Mouse (Mus musculus) left cerebral cortex, adult 18-20 months (tissue): ENCODE data around the gene Pvr. TPM values are rescaled to one million over a fixed set of nuclear protein-coding genes. Genes with fewer than 3 reads are reported as not detected.

Source experiments
- DNase-seq, 2 experiments: peaks; one replicate each; pipeline ENCODE4 v3.0.0; 2021 to 2022; ENCODE audit warnings: low spot score in 2 of 2, mixed read lengths in 1 of 2
- long read RNA-seq, 2 experiments: library from polyadenylated mRNA; stranded (forward); transcript quantifications; one replicate each; pipeline ENCODE4 v2.0.0; 2021
- total RNA-seq, 2 experiments: library from RNA; stranded (reverse); gene quantifications; 2 replicates each; pipeline ENCODE4 v1.2.3; 2021

The Pvr gene
- 10 to 100 TPM; 13.0 to 15.7 TPM for total RNA-seq
- long read RNA-seq, experiment 1, partial matches to known transcripts: 0 of 4 reads
- long read RNA-seq, experiment 1, other reads (novel, unspliced or antisense): 1 of 4 reads
- long read RNA-seq, experiment 2, partial matches to known transcripts: 0 of 4 reads
- long read RNA-seq, experiment 2, other reads (novel, unspliced or antisense): 1 of 4 reads

- DNase-seq: peak; percentile 72 to 75
Observed at GRCm38 (mm10) chr7:19920506-19921261, at the start of gene Pvr. TSS of gene Pvr (minus strand) at chr7:19921160.

DNA sequence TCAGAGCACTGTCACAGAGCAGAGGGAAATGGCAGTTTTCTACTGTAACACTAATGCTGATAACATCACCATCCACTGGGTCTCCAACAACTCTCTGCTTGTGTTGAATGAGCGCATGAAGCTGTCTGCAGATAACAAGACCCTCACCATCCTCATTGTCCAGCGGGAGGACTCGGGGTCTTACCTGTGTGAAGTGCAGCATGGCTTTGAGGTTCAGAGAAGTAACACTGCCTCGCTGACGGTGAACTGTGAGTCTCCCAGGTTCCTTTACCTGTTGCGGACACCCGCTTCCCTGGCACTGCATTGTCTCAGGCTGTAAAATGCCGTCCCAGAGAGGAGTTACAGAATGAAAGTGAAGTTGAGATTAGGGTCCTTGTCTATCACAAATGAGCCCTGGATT lies 49.2 kb upstream of the Pvr start:
- no peak for DNase-seq

GRCm38 (mm10) chr7:19969541-19970090 lies 48.7 kb upstream of the Pvr start:
- no peak for DNase-seq

DNA sequence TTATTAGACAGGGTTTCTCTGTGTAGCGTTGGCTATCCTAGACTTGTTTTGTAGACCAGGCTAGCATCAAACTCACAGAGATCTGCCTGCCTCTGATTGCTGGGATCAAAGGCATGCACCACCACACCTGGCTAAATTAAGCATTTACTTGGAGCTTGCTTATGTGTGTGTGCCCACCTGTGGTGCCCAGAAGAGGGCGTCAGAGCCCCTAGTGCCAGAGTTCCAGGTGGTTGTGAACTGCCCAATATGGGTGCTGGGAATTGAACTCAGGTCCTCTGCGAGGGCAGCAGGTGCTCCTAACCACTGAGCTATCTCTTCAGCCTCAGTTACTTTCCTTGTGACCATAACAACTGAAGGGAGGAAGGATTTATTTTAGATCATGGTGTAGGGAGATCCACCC lies 48.1 kb upstream of the Pvr start:
- DNase-seq: no peak

DNA sequence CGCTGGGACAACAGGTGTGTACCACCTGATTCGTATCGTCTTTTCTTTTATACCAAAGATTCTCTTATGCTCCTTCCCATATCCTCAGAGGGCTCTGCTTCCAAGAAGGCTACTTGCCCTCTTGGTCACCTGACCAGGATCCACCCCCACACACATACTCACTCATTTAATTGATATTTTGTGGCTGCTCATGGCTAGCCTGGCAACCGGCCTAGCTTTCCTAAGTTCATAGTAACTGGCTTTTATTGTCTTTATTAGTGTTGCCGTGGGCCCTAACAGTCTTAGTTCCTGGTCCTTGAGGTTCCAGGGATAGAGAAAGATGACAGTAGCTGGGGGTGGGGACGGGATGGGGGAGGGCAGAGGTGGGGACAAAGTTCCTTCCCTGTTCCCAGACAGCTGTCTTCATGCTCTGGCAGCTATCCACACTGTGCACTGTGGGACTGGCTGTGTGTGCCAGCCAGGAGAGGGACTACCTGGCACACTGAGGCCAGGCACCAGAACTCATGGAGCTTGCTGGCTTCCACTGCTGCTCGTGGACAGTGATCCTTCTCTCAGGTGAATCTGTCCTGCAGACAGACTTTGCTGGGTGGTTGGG lies 44.1 kb upstream of the Pvr start, which contains the start of gene Ceacam20:
TSS of gene Ceacam20 (plus strand) at position 428 of the 595 bp plus-strand sequence.
- DNase-seq: no peak

DNA sequence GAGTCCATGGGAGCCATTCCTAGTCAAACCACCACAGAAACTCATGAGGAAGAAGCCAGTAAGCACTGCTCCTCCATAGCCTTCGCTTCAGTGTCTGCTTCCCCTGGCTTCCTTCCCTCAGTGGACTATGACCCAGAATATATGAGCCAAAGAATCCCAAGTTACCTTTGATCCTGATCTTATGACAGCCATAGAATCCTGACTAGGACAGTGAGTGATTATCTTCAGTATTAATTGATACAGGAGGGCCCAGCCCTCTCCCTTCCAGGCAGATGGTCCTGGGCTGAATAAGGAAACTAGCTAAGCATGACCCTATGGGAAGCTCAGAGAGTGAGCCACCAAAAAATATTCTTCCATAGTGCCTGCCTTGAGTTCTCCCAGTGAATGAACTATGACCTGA lies 41.5 kb upstream of the Pvr start:
- no peak for DNase-seq

GRCm38 (mm10) chr7:19956341-19956781 lies 35.4 kb upstream of the Pvr start:
- DNase-seq: peak; percentile 89 to 95

DNA sequence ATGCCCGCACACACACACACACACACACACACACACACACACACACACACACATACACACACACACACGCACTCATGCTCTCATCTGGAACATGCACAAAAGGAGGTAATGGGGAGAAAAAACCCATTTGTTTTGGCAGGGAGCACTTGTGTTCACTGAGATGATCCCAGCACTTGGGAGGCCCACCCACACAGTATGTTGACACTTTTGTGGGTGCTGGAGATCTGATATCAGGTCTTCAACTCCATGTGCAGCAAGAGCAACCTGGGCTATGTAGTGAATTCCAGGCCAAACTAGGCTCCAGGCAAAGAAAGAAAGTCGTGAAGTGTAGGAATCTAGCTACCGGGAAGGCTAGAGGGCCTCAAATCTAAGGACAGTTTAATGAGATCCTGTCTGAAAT lies 34.9 kb upstream of the Pvr start:
- DNase-seq: no peak

- no peak for DNase-seq
Observed at GRCm38 (mm10) chr7:19953054-19953453, 32.1 kb upstream of the Pvr start.

GRCm38 (mm10) chr7:19952320-19952986 lies 31.5 kb upstream of the Pvr start:
- no peak for DNase-seq

DNA sequence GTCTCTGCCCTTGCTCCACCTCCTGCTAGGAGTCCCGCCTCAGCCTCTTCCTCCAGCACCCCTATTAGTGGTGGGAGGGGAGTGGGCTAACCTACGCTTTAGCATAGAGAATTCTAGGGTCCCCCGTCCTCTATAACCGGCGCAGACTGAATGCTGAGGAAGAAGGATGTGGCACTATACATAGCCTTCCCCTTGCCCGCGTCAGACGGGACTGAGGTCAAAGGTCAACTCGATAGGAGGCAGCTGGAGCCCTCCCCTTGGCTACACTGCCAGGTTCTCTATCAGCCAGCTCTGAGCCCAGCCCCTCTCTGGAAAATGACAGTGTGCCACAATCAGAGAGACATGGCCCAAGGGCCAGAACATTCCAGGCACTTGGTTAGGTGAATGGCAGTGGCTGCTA lies 29.6 kb upstream of the Pvr start, which contains the start of gene Igsf23:
TSS of gene Igsf23 (minus strand) at position 168 of the 400 bp plus-strand sequence.
- no peak for DNase-seq

DNA sequence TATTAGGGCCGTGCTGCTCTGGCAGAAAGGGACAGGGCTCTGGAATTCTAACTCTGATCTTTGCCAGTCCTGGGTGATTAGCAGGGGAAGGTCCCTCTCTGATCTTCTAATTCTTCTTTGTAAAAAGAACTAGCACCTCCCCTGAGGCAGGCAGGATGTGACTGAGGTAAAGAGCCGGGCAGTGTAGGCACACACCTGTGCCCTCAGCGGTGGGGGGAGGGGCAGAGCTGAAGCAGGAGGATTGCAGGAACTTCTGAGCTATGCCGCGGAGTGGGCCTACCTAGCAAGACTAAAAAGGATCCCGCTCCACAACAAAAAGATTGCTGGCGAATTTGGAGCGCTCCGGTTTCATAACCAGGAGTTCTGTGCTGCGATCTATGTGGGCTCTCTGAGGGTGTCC lies 29.0 kb upstream of the Pvr start:
- DNase-seq: no peak

DNA sequence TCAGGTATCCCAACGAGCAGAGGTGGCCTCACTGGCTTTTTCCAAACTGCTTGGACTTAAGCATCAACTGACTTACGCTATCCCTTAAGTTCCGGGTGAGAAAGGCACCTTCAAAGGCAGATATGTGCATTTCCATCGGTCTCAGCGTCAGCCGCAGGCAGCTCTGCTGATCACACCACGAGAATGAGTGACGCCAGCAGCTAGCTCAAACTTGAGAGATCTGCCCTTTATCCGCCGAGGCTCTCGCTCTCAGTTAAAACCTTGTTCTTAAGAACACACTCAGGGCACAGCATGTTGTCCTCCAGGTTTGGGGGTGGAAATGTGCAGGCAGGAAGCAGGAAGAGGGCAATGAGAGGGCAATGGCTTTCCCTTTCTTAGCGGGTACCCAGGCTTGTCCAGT lies 28.0 kb upstream of the Pvr start:
- no peak for DNase-seq

GRCm38 (mm10) chr7:19945821-19946515 lies 25.0 kb upstream of the Pvr start:
- DNase-seq: no peak

DNA sequence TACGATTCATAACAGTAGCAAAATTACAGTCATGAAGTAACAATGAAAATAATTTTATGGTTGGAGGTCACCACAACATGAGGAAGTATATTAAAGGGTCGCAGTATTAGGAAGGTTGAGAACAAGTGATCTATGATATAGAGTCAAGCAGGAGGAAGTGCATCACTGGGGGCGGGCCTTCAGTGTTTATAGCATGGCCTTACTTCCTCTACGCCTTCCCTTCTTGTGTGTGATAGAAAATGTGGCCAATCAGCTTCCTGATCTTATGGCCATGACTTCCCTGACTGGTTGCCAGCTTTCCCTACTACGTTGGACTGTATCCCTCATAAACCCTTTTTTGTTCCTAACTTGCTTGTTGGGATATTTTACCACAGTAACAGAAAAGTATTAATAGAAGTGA lies 24.2 kb upstream of the Pvr start:
- no peak for DNase-seq

DNA sequence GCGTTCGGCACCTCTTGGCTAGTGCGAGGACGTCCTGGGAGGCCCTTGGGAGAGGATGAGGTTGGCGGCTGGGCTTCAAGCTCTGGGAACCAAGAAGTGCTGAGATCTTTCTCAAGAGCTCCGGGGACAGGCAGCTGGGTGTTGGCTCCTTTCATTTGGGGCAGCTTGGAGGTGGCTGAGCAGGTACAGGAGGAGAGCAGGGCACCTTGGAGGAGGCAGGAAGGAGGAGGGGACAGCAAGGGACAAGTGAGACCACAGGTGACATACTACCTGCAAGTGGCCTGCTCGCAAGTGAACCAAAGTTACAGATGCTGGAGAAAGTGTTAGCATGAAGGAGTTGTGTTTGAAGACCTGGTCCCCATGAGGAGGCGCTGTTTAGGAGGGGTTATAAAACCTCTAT lies 23.7 kb upstream of the Pvr start:
- no peak for DNase-seq

GRCm38 (mm10) chr7:19940256-19940655 lies 19.3 kb upstream of the Pvr start:
- DNase-seq: no peak

DNA sequence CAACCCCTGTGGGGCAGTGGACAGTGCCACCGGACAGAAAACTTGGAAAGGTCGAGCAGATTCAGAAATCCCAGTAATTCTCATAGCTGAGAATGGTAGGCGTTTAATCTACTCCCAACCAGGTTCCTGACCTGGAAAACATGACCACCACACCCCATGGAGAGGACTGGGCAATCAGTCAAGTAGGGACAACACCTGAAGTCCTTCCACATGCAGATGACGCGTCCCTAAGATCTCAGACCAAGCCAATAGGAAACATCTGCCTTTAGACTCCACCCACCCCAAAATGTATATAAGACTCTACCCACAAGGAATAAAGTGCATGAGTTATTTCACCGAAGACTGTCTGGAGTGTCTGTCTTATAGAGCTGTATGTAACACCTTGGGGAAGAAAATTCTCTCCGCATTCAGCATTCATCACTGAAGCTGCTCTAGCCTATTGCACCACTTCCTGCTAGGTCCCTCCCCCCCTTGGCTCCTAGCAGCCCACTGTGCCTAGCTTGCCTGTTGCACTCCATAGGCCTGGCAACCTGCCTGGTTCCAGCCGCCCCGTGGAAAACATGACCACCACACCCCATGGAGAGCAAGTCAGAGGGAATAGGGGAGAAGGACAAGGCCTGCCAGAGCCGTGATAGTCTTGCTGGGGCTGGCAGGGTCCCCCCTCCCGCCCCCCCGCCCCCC lies 18.7 kb upstream of the Pvr start:
- peak; percentile 55 to 67 for DNase-seq

- DNase-seq: no peak
Observed at GRCm38 (mm10) chr7:19937229-19937821, 16.4 kb upstream of the Pvr start.

DNA sequence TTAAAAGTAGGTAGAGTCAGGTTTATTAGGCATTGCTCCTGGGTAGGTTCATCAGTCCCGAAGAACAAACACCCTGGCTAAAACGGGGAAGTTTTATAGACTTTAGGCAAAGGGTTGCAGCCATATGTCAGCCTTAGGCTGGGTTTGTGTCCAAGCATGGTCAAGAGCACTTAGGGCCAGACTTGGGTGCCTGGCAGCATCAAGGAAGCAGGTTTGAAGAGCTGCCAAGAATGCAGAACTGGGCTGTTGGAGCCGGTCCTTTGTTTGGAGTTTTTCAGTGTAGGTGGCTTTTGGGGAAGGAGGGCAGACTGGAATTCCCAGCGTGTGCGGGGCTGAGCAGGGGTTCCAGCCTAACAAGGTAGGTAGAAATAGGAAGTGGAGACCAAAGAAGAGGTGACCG lies 15.0 kb upstream of the Pvr start:
- DNase-seq: no peak
